Mouse (Mus musculus) liver, adult 2 months (tissue): ENCODE results near the gene Afm.

Experiments used
- CTCF ChIP-seq: fragments of 200-500 bp; IDR thresholded peaks from 2 replicates; pipeline ENCODE4 v1.5.1; 2011; ENCODE audit warnings: low read depth, low read length, control low read depth
- POLR2A ChIP-seq: fragments of 200-500 bp; IDR thresholded peaks from 2 replicates; pipeline ENCODE4 v1.6.1; 2011; ENCODE audit warnings: low read length, control low read depth; ENCODE audit not compliant: insufficient read depth; ENCODE audit errors: extremely low read depth

DNA sequence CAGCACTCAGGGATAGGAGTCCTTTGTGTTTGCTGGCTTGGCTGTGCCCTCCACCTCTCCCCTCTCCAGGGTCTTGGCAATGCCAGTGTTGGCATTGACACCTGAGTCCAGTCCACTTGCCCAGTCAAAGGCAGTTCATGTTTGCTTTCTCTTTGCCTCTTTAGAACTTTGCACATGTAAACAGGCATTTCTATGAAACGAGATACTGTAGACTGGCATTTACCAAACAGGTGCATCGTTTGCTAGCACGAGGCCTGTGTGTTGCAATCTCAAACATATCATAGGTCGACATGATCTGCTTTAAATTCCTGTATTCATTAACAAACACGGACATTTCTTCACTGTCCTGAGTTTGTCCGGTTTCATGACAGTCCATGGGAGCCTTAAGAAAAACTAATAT is 42.0 kb downstream of the Afm start, which contains the start of gene 5830473C10Rik:
- TF ChIP-seq POLR2A = no peak
- no peak for TF ChIP-seq CTCF
